ENCODE assay signal across 8 mouse cellular contexts in the genomic region with DNA sequence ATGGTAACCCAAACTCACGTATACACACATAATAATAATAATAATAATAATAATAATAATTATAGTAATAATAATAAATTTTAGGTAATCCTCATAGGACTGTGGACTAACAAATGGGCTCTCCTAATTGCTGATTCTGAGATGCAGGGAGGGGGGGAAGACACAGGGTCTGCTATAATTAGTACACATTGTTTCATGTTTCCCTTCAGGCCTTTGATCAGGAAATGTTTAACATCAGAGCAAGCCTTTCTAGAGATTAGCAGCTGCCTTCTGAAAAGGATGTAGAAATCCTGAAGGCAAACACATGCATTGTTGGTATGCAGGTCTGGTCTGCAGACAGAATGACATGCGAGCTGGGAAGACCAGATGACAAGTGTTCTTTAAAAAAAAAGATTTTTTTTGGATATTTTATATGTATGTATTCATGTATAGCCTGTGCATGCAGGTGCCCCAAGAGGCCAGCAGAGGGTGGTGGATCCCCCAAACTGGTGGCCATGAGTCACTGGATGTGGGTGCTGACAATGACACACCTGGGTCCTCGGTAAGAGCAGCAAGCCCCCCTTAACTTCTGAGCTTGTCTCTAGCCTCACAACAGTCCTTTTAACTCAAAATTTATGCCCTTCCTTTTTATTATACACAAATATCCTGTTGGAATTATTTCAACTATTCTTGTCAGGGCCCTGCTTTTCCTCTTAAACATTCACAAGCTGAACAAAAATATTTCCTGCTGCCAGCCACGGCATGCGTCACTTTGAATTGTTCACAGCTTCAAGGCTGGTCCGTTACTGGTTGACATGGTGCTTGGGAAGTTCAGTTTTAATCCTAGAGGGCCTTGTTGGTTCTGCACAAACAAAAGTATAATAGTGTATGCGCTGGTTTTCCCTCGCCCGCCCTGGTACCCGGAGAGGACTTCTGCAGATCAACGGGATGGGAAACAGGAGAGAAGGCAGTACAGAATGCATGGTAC.
A peak's percentile ranks its signal among the peaks of the same experiment; 100 is the strongest.
DNase-seq lines count a peak whose midpoint lies in the region; ATAC-seq and TF ChIP-seq lines count a peak whose summit lies in the region.

No protein-coding gene starts in this region.

- intact Hi-C loops in left cerebral cortex, postnatal 4 days (cut with DNase I), result no loop called here

- peak; percentile 8 for DNase-seq in left cerebral cortex, postnatal 4 days
- no peak for DNase-seq in left cerebral cortex, adult 11 months (ENCODE audit: low spot score)
- DNase-seq in brain, embryonic 14.5 days (ENCODE audit: low read depth), result peak; percentile 61
- DNase-seq in right cerebral cortex, postnatal 25 days, result no peak
- no peak for DNase-seq in embryo, embryonic 10 days (ENCODE audit: low spot score)
- DNase-seq in layer of hippocampus, postnatal 10 days (ENCODE audit: low spot score in 2 of 2), result no peak

- no peak overlapping the region for H3K4me3 ChIP-seq in kidney, embryonic 14.5 days (ENCODE audit: low read length)
- no peak overlapping the region for H3K4me3 ChIP-seq in midbrain, embryonic 16.5 days (ENCODE audit: low read depth, low read length)

- WGBS in kidney, embryonic 14.5 days, result 70% methylated on average over 11 of the region's 11 CpGs
- WGBS in midbrain, embryonic 16.5 days, result 62% methylated on average over 11 of the region's 11 CpGs

- no peak for ATAC-seq in kidney, embryonic 14.5 days (ENCODE audit: low FRiP score, low TSS enrichment)
- peak; percentile 55 for ATAC-seq in midbrain, embryonic 16.5 days

- H3K27me3 ChIP-seq in kidney, embryonic 14.5 days (ENCODE audit: control insufficient read depth, insufficient read depth, low read length), result no peaks in the 10 kb centered on the region
- H3K27me3 ChIP-seq in midbrain, embryonic 16.5 days (ENCODE audit: control insufficient read depth, insufficient read depth, low read depth, low read length), result no peaks in the 10 kb centered on the region

- no peaks in the 10 kb centered on the region for H3K4me1 ChIP-seq in kidney, embryonic 14.5 days (ENCODE audit: control insufficient read depth, insufficient read depth, low read length)
- H3K4me1 ChIP-seq in midbrain, embryonic 16.5 days (ENCODE audit: control insufficient read depth, insufficient read depth, low read length), result no peaks in the 10 kb centered on the region

- peak; percentile 36; the same call in 1 of the 2 replicates for TF ChIP-seq CTCF in brain, embryonic 14.5 days (IDR thresholded peaks at IDR 0.05; ENCODE audit: borderline replicate concordance, extremely low read depth, insufficient read depth, insufficient read length)

- H3K36me3 ChIP-seq in kidney, embryonic 14.5 days (ENCODE audit: control insufficient read depth, insufficient read depth, low read length), result no peaks in the 10 kb centered on the region
- no peaks in the 10 kb centered on the region for H3K36me3 ChIP-seq in midbrain, embryonic 16.5 days (ENCODE audit: control insufficient read depth, insufficient read depth, low read length)

- no peak for TF ChIP-seq POLR2A in brain, embryonic 14.5 days (IDR thresholded peaks at IDR 0.05; ENCODE audit: borderline replicate concordance, extremely low read depth, insufficient read depth, insufficient read length, poor library complexity, severe bottlenecking)

- H3K9ac ChIP-seq in kidney, embryonic 14.5 days (ENCODE audit: low read depth, low read length), result no peak overlapping the region
- no peak overlapping the region for H3K9ac ChIP-seq in midbrain, embryonic 16.5 days (ENCODE audit: low read depth, low read length)

- 0 out of 2 replicates have a peak overlapping the region, but pooled peaks have one; percentile 24 for H3K27ac ChIP-seq in kidney, embryonic 14.5 days (ENCODE audit: low read depth, low read length)
- H3K27ac ChIP-seq in midbrain, embryonic 16.5 days (ENCODE audit: low read length), result peak overlapping the region; percentile 31; the same call in 1 of the 2 replicates

- no peaks in the 10 kb centered on the region for H3K9me3 ChIP-seq in kidney, embryonic 14.5 days (ENCODE audit: control insufficient read depth, low read length)
- H3K9me3 ChIP-seq in midbrain, embryonic 16.5 days (replicated peaks; ENCODE audit: control insufficient read depth, low read length, poor library complexity, severe bottlenecking), result no peaks in the 10 kb centered on the region

- H3K4me2 ChIP-seq in kidney, embryonic 14.5 days (replicated peaks; ENCODE audit: low read depth, low read length), result no peak overlapping the region
- no peak overlapping the region for H3K4me2 ChIP-seq in midbrain, embryonic 16.5 days (ENCODE audit: low read length)

Comparison
In these comparisons a context has a peak if more than half of its experiments do, and no peak if none do; other contexts are left out.
1. DNase-seq: peak in left cerebral cortex, postnatal 4 days (single experiment) and brain, embryonic 14.5 days (single experiment); none in left cerebral cortex, adult 11 months (single experiment), right cerebral cortex, postnatal 25 days (single experiment), embryo, embryonic 10 days (single experiment) and layer of hippocampus, postnatal 10 days (0 of 2).